Mouse (Mus musculus) lung, postnatal 0 days (tissue): ENCODE data around the gene Kalrn.

Experiments used
- CTCF ChIP-seq: IDR thresholded peaks from 2 replicates; pipeline ENCODE4 v1.5.1; 2016; ENCODE audit warnings: antibody characterized with exemption, mild to moderate bottlenecking
- EP300 ChIP-seq: IDR thresholded peaks from 2 replicates; pipeline ENCODE4 v1.6.1; 2016; ENCODE audit warnings: antibody characterized with exemption, mild to moderate bottlenecking, control low read depth

DNA sequence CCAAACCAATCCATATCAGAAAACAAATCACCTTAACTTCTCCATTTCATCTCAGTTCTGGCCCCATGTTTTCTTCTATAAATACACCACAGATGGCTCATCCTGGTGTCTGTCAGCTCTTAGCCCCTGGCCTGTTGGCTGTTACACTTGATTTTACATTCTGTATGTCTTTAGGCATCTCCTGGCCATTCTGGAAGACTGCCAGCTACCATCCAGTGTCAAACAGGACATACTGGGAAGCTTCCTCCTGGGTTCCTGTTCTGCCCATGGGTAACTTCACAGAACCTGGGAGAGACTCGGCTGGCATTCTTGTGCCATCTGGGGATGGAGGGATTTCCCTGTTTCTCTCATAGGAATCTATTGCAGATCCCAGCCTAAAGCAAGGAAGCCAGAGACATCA lies 261.8 kb downstream of the Kalrn start:
- no peak for TF ChIP-seq EP300
- no peak for TF ChIP-seq CTCF
